Mouse (Mus musculus) heart, postnatal 10 days (tissue): ENCODE data around the gene Ttc7b. TPM values are rescaled to one million over a fixed set of nuclear protein-coding genes. Genes with fewer than 3 reads are reported as not detected.

Source experiments
- DNase-seq, 2 experiments: peaks; one replicate each; pipeline ENCODE4 v3.0.0; 2021
- intact Hi-C: fragments of 180-260 bp; cut with DNase I; formaldehyde crosslinking; loops from one replicate; pipeline ENCODE4 v1.15.1; 2025
- total RNA-seq, 2 experiments: library from RNA; stranded (reverse); gene quantifications; 2 replicates each; pipeline ENCODE4 v1.2.3; 2021

Ttc7b gene
- total RNA-seq, 2 experiments from 2014 or later: 70.5 to 78.3 TPM

DNA sequence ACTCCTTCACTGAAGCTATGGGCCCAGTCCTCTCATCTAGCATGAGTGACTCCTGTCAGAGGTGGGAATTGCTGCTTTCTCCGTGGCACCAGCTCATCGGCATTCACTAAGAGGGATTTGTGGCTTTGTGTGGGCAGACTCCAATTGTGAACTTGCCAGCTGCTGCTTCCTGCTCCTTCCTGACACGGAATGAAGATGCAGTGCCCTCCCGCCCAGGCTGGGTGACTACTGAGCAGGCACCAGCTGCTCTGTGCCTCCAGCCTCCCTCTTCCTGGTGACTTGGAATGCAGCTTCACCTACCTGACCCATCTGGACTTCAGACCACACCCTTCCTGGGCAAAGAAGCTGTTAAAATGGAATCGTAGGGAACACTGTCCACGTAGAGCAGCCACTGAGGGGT, 257.8 kb downstream of the Ttc7b start:
- intact Hi-C loops: no loop called here

DNA sequence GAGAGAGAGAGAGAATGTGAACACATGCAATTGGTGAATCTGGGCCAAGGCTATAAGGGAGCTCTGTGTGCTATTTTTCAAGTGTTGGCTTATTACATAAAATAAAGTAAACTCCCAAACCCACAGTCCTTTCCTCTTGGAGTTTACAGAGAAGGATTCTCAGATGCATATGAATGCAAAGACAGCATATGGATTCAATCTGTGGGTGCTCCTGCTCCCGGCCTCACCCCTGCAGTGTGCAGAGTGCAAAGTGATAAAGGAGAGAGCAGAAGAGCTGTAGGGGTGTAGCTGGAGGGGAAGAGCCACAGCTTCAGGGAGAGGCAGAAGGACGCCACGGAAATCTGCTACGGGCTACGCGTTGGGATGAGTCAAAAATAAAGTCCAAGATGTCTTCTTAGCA, 258.9 kb downstream of the Ttc7b start:
- intact Hi-C loops: no loop called here
- DNase-seq: no peak

More for the DNA sequence above, 257.8 kb downstream of the Ttc7b start:
- DNase-seq: no peak

DNA sequence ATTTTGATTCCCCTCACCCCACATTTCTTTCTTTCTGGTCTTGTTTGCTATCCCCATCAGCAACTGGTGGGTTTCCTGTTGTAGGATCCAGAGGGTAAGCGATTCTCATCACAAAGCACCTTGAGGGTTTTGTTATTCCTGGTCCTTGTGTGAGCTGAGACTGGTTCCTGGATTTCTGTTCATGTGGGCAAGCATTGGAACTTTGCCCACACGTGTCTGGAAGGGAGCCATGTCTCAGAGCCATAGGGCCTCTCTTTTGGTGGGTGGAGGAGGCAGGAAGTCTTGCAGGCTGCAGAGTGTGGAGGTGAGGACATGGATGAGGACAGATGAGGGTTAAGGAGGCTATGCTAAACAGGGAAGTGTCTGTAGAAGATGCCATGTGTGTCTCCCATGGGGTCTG, 260.5 kb downstream of the Ttc7b start:
- intact Hi-C loops: no loop called here
- DNase-seq: no peak

DNA sequence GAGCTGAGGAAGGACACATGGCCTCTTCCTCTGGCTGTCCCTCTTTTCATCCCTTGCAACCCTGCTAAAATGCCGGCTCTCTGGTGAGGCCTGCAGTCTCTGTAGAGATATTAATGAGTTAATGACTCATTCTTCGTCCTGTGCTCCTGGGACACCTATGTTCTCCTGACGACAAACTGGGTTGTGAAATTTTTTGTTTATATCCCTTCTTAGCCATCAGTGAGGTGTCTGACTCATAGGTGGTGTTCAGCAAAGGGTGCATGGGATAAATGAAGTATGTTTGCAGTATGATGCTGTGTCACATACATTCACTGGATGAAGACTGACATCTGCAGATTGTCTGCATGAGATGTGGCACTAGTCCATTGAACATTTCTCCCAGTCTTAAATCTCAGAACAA, 262.8 kb downstream of the Ttc7b start:
- DNase-seq: no peak
- intact Hi-C loops: no loop called here

DNA sequence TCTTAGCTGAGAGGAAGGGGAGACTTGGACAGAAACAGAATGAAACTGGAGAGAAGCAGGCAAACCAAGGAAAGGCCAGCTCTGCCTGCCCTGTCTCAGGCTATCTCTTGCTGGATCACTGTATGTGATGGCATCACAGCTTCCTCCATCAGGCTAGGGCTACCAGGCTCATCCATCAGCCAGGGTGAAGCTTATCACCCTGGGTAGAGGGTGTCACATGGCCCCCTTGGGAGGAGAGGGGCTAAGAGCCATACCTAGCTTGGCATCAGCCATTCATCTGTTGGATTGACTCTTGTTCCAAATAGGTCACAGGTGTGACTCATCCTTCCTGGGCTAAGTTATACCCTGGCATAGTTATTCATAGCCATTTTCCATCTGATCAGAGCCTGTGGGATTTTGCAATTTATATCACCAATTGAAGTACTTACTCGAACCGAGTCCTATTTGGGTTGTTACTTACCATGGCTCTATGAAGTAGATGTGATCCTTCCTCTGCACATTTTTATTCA, 265.1 kb downstream of the Ttc7b start:
- intact Hi-C loops: no loop called here
- DNase-seq: no peak

DNA sequence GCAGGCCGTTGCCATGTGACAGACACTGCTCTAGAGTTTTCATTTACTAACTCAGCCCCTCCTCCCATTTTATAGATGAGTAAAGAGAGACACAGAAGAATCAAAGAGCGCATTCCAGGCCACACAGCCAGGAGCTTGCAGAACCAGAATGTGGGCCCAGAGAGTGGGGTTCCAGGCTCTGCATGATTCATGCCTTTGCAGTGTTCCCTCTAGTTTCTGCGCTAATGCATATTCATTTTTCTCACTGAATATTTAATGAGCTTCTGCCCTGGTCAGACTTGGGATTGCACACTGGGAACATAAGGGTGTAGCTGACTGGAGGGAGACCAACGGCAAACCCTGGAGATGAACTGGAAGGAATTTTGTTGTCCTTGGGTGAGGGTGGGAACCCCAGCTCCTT, 266.2 kb downstream of the Ttc7b start:
- intact Hi-C loops: no loop called here
- no peak for DNase-seq

Other genes starting within 250 kb of the Ttc7b start
- 10 to 100 TPM; 13.0 to 13.7 TPM for gene Rps6ka5, start 206.2 kb upstream of the Ttc7b start, total RNA-seq